Mouse (Mus musculus) hindbrain, embryonic 14.5 days (tissue): ENCODE results near the gene Ndufv1. TPM values are rescaled to one million over a fixed set of nuclear protein-coding genes. Genes with fewer than 3 reads are reported as not detected.
"Not testable (repeated sequence)": the region's sequence is repeated elsewhere in the genome, so short reads cannot be mapped to it uniquely, and the experiment has no call there.

Source experiments
- ATAC-seq: fragments of 200-750 bp; cut with Nextera tagmentation; 2 replicates; pipeline ENCODE4 v1.8.0; 2017; ENCODE audit warnings: moderate number of reproducible peaks, mild to moderate bottlenecking, moderate TSS enrichment, moderate library complexity; ENCODE audit not compliant: low FRiP score
- DNase-seq: peaks from one replicate; pipeline ENCODE4 v3.0.0-alpha.2; 2015; ENCODE audit warnings: low spot score
- H3K27ac ChIP-seq: fragments of 300-500 bp; sonication (generic); 2 replicates; pipeline ENCODE4 v1.5.1; 2014; ENCODE audit warnings: mild to moderate bottlenecking, moderate library complexity
- H3K27me3 ChIP-seq: fragments of 300-500 bp; sonication (generic); 2 replicates; pipeline ENCODE4 v1.6.1; 2014; ENCODE audit warnings: mild to moderate bottlenecking, low read length, mixed read lengths; ENCODE audit not compliant: control insufficient read depth, insufficient read depth
- H3K36me3 ChIP-seq: fragments of 300-500 bp; sonication (generic); replicated peaks from 2 replicates; pipeline ENCODE4 v1.6.1; 2014; ENCODE audit not compliant: control insufficient read depth, insufficient read depth
- H3K4me1 ChIP-seq: fragments of 300-500 bp; sonication (generic); replicated peaks from 2 replicates; pipeline ENCODE4 v1.6.1; 2014; ENCODE audit warnings: antibody characterized with exemption, low read length, mixed read lengths; ENCODE audit not compliant: control insufficient read depth, insufficient read depth
- H3K4me2 ChIP-seq: fragments of 300-500 bp; sonication (generic); replicated peaks from 2 replicates; pipeline ENCODE4 v1.6.1; 2014; ENCODE audit warnings: mild to moderate bottlenecking, moderate library complexity
- H3K4me3 ChIP-seq: fragments of 300-500 bp; sonication (generic); replicated peaks from 2 replicates; pipeline ENCODE4 v1.5.1; 2014; ENCODE audit warnings: mild to moderate bottlenecking, low read length
- H3K9ac ChIP-seq: fragments of 300-500 bp; sonication (generic); 2 replicates; pipeline ENCODE4 v1.6.1; 2014
- H3K9me3 ChIP-seq: fragments of 300-500 bp; sonication (generic); 2 replicates; pipeline ENCODE4 v1.6.1; 2016; ENCODE audit warnings: low read length; ENCODE audit not compliant: control insufficient read depth
- WGBS: fragments of 180-500 bp; shearing (Covaris S2); extraction: QIAGEN DNeasy Blood & Tissue Kit; methylation state at CpG from one replicate; pipeline ENCODE4 v1.1.7; 2014; 5-methylcytosine and 5-hydroxymethylcytosine counted together
- polyA plus RNA-seq: library from polyadenylated mRNA; unstranded; fragments of >200 nt; fragmentation: Nextera tagmentation; extraction: Ambion mirVana; gene quantifications from 2 replicates; pipeline ENCODE4 v1.2.1, GENCODE M21; 2014

Gene Ndufv1
- polyA plus RNA-seq: 242 and 259 TPM in 2 replicates

- peak within 1 kb of the TSS; percentile 70 for H3K27ac ChIP-seq
- ATAC-seq (peak; percentile 99), DNase-seq (peak; percentile 98)
- no peaks in the 10 kb centered on the region for H3K27me3 ChIP-seq
- 0% methylated on average over 45 of the region's 45 CpGs for WGBS
- peaks cover 5% of the 10 kb centered on the region; the same call in 1 of the 2 replicates for H3K4me1 ChIP-seq
- H3K9ac ChIP-seq: peak within 1 kb of the TSS; percentile 72
- H3K9me3 ChIP-seq: no peaks in the 10 kb centered on the region
- peak within 1 kb of the TSS; percentile 74 for H3K4me3 ChIP-seq
- H3K36me3 ChIP-seq: peaks cover 30% of the 10 kb centered on the region
- H3K4me2 ChIP-seq: peak within 1 kb of the TSS; percentile 74
Measured at GRCm38 (mm10) chr19:4012432-4013022, at the start of gene Ndufv1. Gene Ndufv1 (minus strand): TSS chr19:4012806.

- Histone ChIP-seq H3K4me3 (no peak overlapping the region), H3K4me1 (no peaks in the 10 kb centered on the region), H3K27me3 (no peaks in the 10 kb centered on the region), H3K27ac (no peak overlapping the region), H3K9ac (no peak overlapping the region), H3K36me3 (no peaks in the 10 kb centered on the region), H3K9me3 (no peaks in the 10 kb centered on the region), H3K4me2 (no peak overlapping the region)
- whole genome bisulfite sequencing: 83% methylated on average over 5 of the region's 6 CpGs
- ATAC-seq (no peak), DNase-seq (no peak)
Measured at GRCm38 (mm10) chr19:4060899-4061465, 48.4 kb upstream of the Ndufv1 start.

- not testable (repeated sequence) for H3K4me1 ChIP-seq, H3K27ac ChIP-seq, H3K4me2 ChIP-seq, H3K27me3 ChIP-seq, H3K9me3 ChIP-seq, H3K36me3 ChIP-seq, DNase-seq, ATAC-seq, H3K9ac ChIP-seq, H3K4me3 ChIP-seq
- 87% methylated on average over 8 of the region's 8 CpGs for WGBS
Measured at GRCm38 (mm10) chr19:4060044-4060898, 47.7 kb upstream of the Ndufv1 start.

GRCm38 (mm10) chr19:4059069-4059740 is 46.6 kb upstream of the Ndufv1 start, which contains the start of gene Gstp3:
Gene Gstp3 (minus strand): TSS chr19:4059569.
- Histone ChIP-seq H3K36me3 (no peaks in the 10 kb centered on the region), H3K27ac (no peak within 1 kb of the TSS), H3K4me2 (no peak within 1 kb of the TSS), H3K4me1 (no peaks in the 10 kb centered on the region), H3K9ac (no peak within 1 kb of the TSS), H3K9me3 (no peaks in the 10 kb centered on the region), H3K27me3 (no peaks in the 10 kb centered on the region), H3K4me3 (no peak within 1 kb of the TSS)
- no peak for DNase-seq
- 84% methylated on average over 15 of the region's 15 CpGs for WGBS
- ATAC-seq: no peak

GRCm38 (mm10) chr19:4058581-4058980 is 46.0 kb upstream of the Ndufv1 start:
- Histone ChIP-seq H3K27ac (no peak overlapping the region), H3K36me3 (no peaks in the 10 kb centered on the region), H3K9me3 (no peaks in the 10 kb centered on the region), H3K4me3 (no peak overlapping the region), H3K27me3 (no peaks in the 10 kb centered on the region), H3K4me1 (no peaks in the 10 kb centered on the region), H3K4me2 (no peak overlapping the region), H3K9ac (no peak overlapping the region)
- DNase-seq: no peak
- no peak for ATAC-seq
- WGBS: 88% methylated on average over 5 of the region's 5 CpGs

- Histone ChIP-seq H3K4me2 (no peak overlapping the region), H3K27me3 (no peaks in the 10 kb centered on the region), H3K4me3 (no peak overlapping the region), H3K4me1 (no peaks in the 10 kb centered on the region), H3K9ac (no peak overlapping the region), H3K27ac (no peak overlapping the region), H3K9me3 (no peaks in the 10 kb centered on the region), H3K36me3 (no peaks in the 10 kb centered on the region)
- DNase-seq (no peak), ATAC-seq (no peak)
- 96% methylated on average over 7 of the region's 7 CpGs for WGBS
Measured at GRCm38 (mm10) chr19:4057962-4058361, 45.4 kb upstream of the Ndufv1 start.

GRCm38 (mm10) chr19:4057389-4057788 is 44.8 kb upstream of the Ndufv1 start:
- WGBS: 86% methylated on average over 13 of the region's 13 CpGs
- DNase-seq (no peak), ATAC-seq (no peak)
- no peak overlapping the region for H3K4me2 ChIP-seq
- H3K27me3 ChIP-seq: no peaks in the 10 kb centered on the region
- H3K4me1 ChIP-seq: no peaks in the 10 kb centered on the region
- no peak overlapping the region for H3K4me3 ChIP-seq
- no peaks in the 10 kb centered on the region for H3K9me3 ChIP-seq
- no peak overlapping the region for H3K27ac ChIP-seq
- H3K9ac ChIP-seq: no peak overlapping the region
- H3K36me3 ChIP-seq: no peaks in the 10 kb centered on the region

GRCm38 (mm10) chr19:4056727-4057126 is 44.1 kb upstream of the Ndufv1 start:
- Histone ChIP-seq H3K27ac (no peak overlapping the region), H3K9me3 (no peaks in the 10 kb centered on the region), H3K36me3 (no peaks in the 10 kb centered on the region), H3K4me2 (no peak overlapping the region), H3K9ac (no peak overlapping the region), H3K4me3 (no peak overlapping the region), H3K27me3 (no peaks in the 10 kb centered on the region), H3K4me1 (no peaks in the 10 kb centered on the region)
- WGBS: 34% methylated on average over 4 of the region's 4 CpGs
- DNase-seq (no peak), ATAC-seq (no peak)
